Mouse (Mus musculus): ENCODE results near the gene Dppa1. TPM values are rescaled to one million over a fixed set of nuclear protein-coding genes. Genes with fewer than 3 reads are reported as not detected.

The Dppa1 gene
- not detected for polyA plus RNA-seq (2014; fragmentation: Illumina TruSeq; extraction: RNeasy Lipid Tissue Mini Kit (QIAGEN cat#74804); ENCODE audit: low read depth, low replicate concordance)

DNA sequence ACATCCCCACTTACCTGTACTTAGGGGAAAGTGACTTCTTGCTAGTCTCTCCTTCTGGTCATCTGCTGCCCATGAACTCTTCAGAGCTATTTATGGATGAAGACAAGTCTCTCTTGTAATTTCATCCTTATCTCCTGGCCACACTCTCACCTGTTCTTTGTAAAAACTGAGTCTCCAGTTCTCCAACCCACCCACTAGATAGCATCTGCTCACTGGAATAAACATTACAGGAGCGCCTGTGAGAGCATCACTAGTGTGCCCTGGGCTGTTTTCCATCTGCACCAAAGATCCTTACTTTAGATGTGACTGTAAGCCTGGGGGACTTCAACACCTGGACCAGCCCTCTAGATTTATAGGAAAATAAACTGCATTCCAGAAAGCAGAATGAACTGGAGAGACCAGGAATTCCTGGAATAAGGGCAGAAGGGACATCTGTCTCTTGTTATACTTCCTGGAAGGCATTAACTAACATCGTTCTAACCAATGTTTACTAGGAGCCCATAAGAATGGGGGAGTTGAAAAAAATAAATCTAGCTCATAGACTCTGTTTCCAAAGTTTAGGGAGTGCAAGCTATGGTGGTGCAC, at the start of gene Dppa1:
TSS of gene Dppa1 (minus strand) at position 51 of the 585 bp plus-strand sequence.

DNA sequence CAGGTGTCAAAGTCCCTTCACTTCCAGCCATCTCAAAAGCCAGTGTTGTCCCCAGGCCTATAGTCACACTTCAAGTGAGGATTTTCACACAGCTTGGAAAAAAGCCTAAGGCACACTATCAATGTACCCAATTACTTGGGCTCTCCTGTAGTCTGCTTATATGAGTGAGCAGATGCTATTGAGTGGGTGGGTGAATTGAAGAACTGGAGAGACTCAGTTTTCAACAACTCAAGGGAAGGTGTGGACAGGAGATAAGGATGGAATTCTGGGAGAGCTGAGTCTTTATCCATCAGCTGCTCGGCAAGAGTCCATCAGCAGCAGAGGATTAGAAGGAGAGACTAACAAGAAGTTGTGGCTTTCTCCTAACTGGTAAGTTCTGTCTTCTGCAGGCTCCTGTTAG, 57.7 kb downstream of the Dppa1 start, which contains the start of gene BC053393:
TSS of gene BC053393 (plus strand) at position 210 of the 400 bp plus-strand sequence.

Other genes with a start within 250 kb of the Dppa1 start
- 0.91 TPM for gene Itk, start 239.7 kb downstream of the Dppa1 start, polyA plus RNA-seq (2014; fragmentation: Illumina TruSeq; extraction: RNeasy Lipid Tissue Mini Kit (QIAGEN cat#74804); ENCODE audit: low read depth, low replicate concordance)
- not detected for gene Fam71b, start 232.7 kb downstream of the Dppa1 start, polyA plus RNA-seq (2014; fragmentation: Illumina TruSeq; extraction: RNeasy Lipid Tissue Mini Kit (QIAGEN cat#74804); ENCODE audit: low read depth, low replicate concordance)
- 102 TPM for gene Med7, start 192.3 kb downstream of the Dppa1 start, polyA plus RNA-seq (2014; fragmentation: Illumina TruSeq; extraction: RNeasy Lipid Tissue Mini Kit (QIAGEN cat#74804); ENCODE audit: low read depth, low replicate concordance)
- gene Havcr2, start 174.3 kb downstream of the Dppa1 start, polyA plus RNA-seq (2014; fragmentation: Illumina TruSeq; extraction: RNeasy Lipid Tissue Mini Kit (QIAGEN cat#74804); ENCODE audit: low read depth, low replicate concordance), result 2.3 TPM
- gene Gm12169, start 105.0 kb downstream of the Dppa1 start, polyA plus RNA-seq (2014; fragmentation: Illumina TruSeq; extraction: RNeasy Lipid Tissue Mini Kit (QIAGEN cat#74804); ENCODE audit: low read depth, low replicate concordance), result not detected
- gene BC053393, start 57.7 kb downstream of the Dppa1 start, polyA plus RNA-seq (2014; fragmentation: Illumina TruSeq; extraction: RNeasy Lipid Tissue Mini Kit (QIAGEN cat#74804); ENCODE audit: low read depth, low replicate concordance), result not detected
- gene Timd2, start 77.8 kb upstream of the Dppa1 start, polyA plus RNA-seq (2014; fragmentation: Illumina TruSeq; extraction: RNeasy Lipid Tissue Mini Kit (QIAGEN cat#74804); ENCODE audit: low read depth, low replicate concordance), result not detected
- 0.76 TPM for gene Havcr1, start 105.8 kb upstream of the Dppa1 start, polyA plus RNA-seq (2014; fragmentation: Illumina TruSeq; extraction: RNeasy Lipid Tissue Mini Kit (QIAGEN cat#74804); ENCODE audit: low read depth, low replicate concordance)
- gene Timd4, start 181.5 kb upstream of the Dppa1 start, polyA plus RNA-seq (2014; fragmentation: Illumina TruSeq; extraction: RNeasy Lipid Tissue Mini Kit (QIAGEN cat#74804); ENCODE audit: low read depth, low replicate concordance), result 4.9 TPM

All from sigmoid colon, adult 10 weeks (tissue).